Mouse (Mus musculus) forebrain, embryonic 15.5 days (tissue): ENCODE measurements around the gene Tbc1d9b. TPM values are rescaled to one million over a fixed set of nuclear protein-coding genes. Genes with fewer than 3 reads are reported as not detected.

Source experiments
- ATAC-seq: fragments of 200-750 bp; cut with Nextera tagmentation; replicated peaks from 2 replicates; pipeline ENCODE4 v1.8.0; 2017; ENCODE audit warnings: mild to moderate bottlenecking, moderate TSS enrichment, moderate library complexity
- H3K27ac ChIP-seq: fragments of 300-500 bp; sonication (generic); replicated peaks from 2 replicates; pipeline ENCODE4 v1.5.1; 2015; ENCODE audit warnings: mild to moderate bottlenecking, inconsistent platforms
- H3K27me3 ChIP-seq: fragments of 300-500 bp; sonication (generic); 2 replicates; pipeline ENCODE4 v1.6.1; 2015; ENCODE audit warnings: inconsistent platforms
- H3K36me3 ChIP-seq: fragments of 300-500 bp; sonication (generic); 2 replicates; pipeline ENCODE4 v1.6.1; 2015; ENCODE audit warnings: mild to moderate bottlenecking, inconsistent platforms
- H3K4me1 ChIP-seq: fragments of 300-500 bp; sonication (generic); 2 replicates; pipeline ENCODE4 v1.6.1; 2015; ENCODE audit warnings: inconsistent platforms
- H3K4me2 ChIP-seq: fragments of 300-500 bp; sonication (generic); replicated peaks from 2 replicates; pipeline ENCODE4 v1.6.1; 2015; ENCODE audit warnings: mild to moderate bottlenecking, inconsistent platforms
- H3K4me3 ChIP-seq: fragments of 300-500 bp; sonication (generic); 2 replicates; pipeline ENCODE4 v1.5.1; 2015; ENCODE audit warnings: mild to moderate bottlenecking, inconsistent platforms
- H3K9ac ChIP-seq: fragments of 300-500 bp; sonication (generic); replicated peaks from 2 replicates; pipeline ENCODE4 v1.6.1; 2015; ENCODE audit warnings: mild to moderate bottlenecking, inconsistent platforms
- H3K9me3 ChIP-seq: fragments of 300-500 bp; sonication (generic); 2 replicates; pipeline ENCODE4 v1.6.1; 2016; ENCODE audit warnings: inconsistent platforms
- WGBS: fragments of 180-500 bp; shearing (Covaris S2); methylation state at CpG from one replicate; pipeline ENCODE4 v1.1.7; 2015; ENCODE audit warnings: mixed read lengths; 5-methylcytosine and 5-hydroxymethylcytosine counted together
- polyA plus RNA-seq: library from polyadenylated mRNA; unstranded; fragments of >200 nt; fragmentation: Nextera tagmentation; extraction: Ambion mirVana; gene quantifications from 2 replicates; pipeline ENCODE4 v1.2.1, GENCODE M21; 2015

Tbc1d9b gene
- polyA plus RNA-seq, 1 experiment from 2014 or later, result 37.0 TPM

- no peak for ATAC-seq
- no peak overlapping the region for H3K4me2 ChIP-seq
- H3K4me1 ChIP-seq, result peaks cover 18% of the 10 kb centered on the region
- H3K27me3 ChIP-seq, result no peaks in the 10 kb centered on the region
- WGBS, result 94% methylated on average over 2 of the region's 2 CpGs
- no peak overlapping the region for H3K9ac ChIP-seq
- peaks cover 63% of the 10 kb centered on the region for H3K36me3 ChIP-seq
- no peak overlapping the region for H3K4me3 ChIP-seq
- H3K27ac ChIP-seq, result no peak overlapping the region
- no peaks in the 10 kb centered on the region for H3K9me3 ChIP-seq
Measured at GRCm38 (mm10) chr11:50206037-50206436, 74.8 kb downstream of the Tbc1d9b start.

GRCm38 (mm10) chr11:50207344-50207743 lies 76.1 kb downstream of the Tbc1d9b start:
- Histone ChIP-seq H3K36me3 (peaks cover 50% of the 10 kb centered on the region), H3K4me1 (peaks cover 20% of the 10 kb centered on the region)
- 96% methylated on average over 14 of the region's 14 CpGs for WGBS

GRCm38 (mm10) chr11:50208039-50208438 lies 76.8 kb downstream of the Tbc1d9b start:
- H3K27me3 ChIP-seq, result no peaks in the 10 kb centered on the region
- H3K4me1 ChIP-seq, result peaks cover 22% of the 10 kb centered on the region
- no peak overlapping the region for H3K4me2 ChIP-seq
- no peak overlapping the region for H3K9ac ChIP-seq
- no peak for ATAC-seq
- no peak overlapping the region for H3K27ac ChIP-seq
- H3K9me3 ChIP-seq, result no peaks in the 10 kb centered on the region
- H3K36me3 ChIP-seq, result peaks cover 43% of the 10 kb centered on the region
- whole genome bisulfite sequencing, result 96% methylated on average over 5 of the region's 5 CpGs
- H3K4me3 ChIP-seq, result no peak overlapping the region

More at GRCm38 (mm10) chr11:50207344-50207743, 76.1 kb downstream of the Tbc1d9b start:
- H3K4me2 ChIP-seq, result no peak overlapping the region
- H3K27ac ChIP-seq, result no peak overlapping the region
- no peak overlapping the region for H3K9ac ChIP-seq
- H3K27me3 ChIP-seq, result no peaks in the 10 kb centered on the region
- no peak overlapping the region for H3K4me3 ChIP-seq
- ATAC-seq, result no peak
- no peaks in the 10 kb centered on the region for H3K9me3 ChIP-seq

GRCm38 (mm10) chr11:50210101-50210504 lies 78.9 kb downstream of the Tbc1d9b start:
- H3K27ac ChIP-seq, result peak overlapping the region; percentile 95
- peak overlapping the region; percentile 90 for H3K4me3 ChIP-seq
- under 1% methylated on average over 24 of the region's 24 CpGs for WGBS
- H3K27me3 ChIP-seq, result no peaks in the 10 kb centered on the region
- peak overlapping the region; percentile 93 for H3K9ac ChIP-seq
- H3K4me2 ChIP-seq, result peak overlapping the region; percentile 56
- H3K9me3 ChIP-seq, result no peaks in the 10 kb centered on the region
- H3K36me3 ChIP-seq, result peaks cover 26% of the 10 kb centered on the region
- H3K4me1 ChIP-seq, result peaks cover 25% of the 10 kb centered on the region
- peak; percentile 94 for ATAC-seq

GRCm38 (mm10) chr11:50210505-50211151 lies 79.4 kb downstream of the Tbc1d9b start, which contains the start of the genes Sqstm1 and Mgat4b:
Sqstm1 (minus strand) TSS chr11:50210827.
Mgat4b (plus strand) TSS chr11:50210890.
- Histone ChIP-seq H3K27me3 (no peaks in the 10 kb centered on the region), H3K27ac (peak within 1 kb of the TSS; percentile 95), H3K9ac (peak within 1 kb of the TSS; percentile 93), H3K4me1 (peaks cover 30% of the 10 kb centered on the region), H3K4me2 (peak within 1 kb of the TSS; percentile 56), H3K4me3 (peak within 1 kb of the TSS; percentile 90), H3K9me3 (no peaks in the 10 kb centered on the region), H3K36me3 (peaks cover 20% of the 10 kb centered on the region)
- under 1% methylated on average over 48 of the region's 48 CpGs for WGBS
- peak; percentile 76 for ATAC-seq

GRCm38 (mm10) chr11:50211322-50212059 lies 80.3 kb downstream of the Tbc1d9b start:
- peaks cover 12% of the 10 kb centered on the region for H3K36me3 ChIP-seq
- H3K4me3 ChIP-seq, result peak overlapping the region; percentile 90; the same call in 1 of the 2 replicates
- no peaks in the 10 kb centered on the region for H3K9me3 ChIP-seq
- ATAC-seq, result no peak
- no peaks in the 10 kb centered on the region for H3K27me3 ChIP-seq
- no peak overlapping the region for H3K9ac ChIP-seq
- H3K4me1 ChIP-seq, result peaks cover 31% of the 10 kb centered on the region
- 85% methylated on average over 3 of the region's 3 CpGs for WGBS
- H3K27ac ChIP-seq, result peak overlapping the region; percentile 95; the same call in 1 of the 2 replicates
- H3K4me2 ChIP-seq, result peak overlapping the region; percentile 56

- no peak overlapping the region for H3K9ac ChIP-seq
- no peak overlapping the region for H3K4me3 ChIP-seq
- H3K4me1 ChIP-seq, result peaks cover 31% of the 10 kb centered on the region
- 74% methylated on average over 3 of the region's 3 CpGs for WGBS
- H3K36me3 ChIP-seq, result peaks cover 5% of the 10 kb centered on the region
- no peak for ATAC-seq
- no peaks in the 10 kb centered on the region for H3K9me3 ChIP-seq
- no peak overlapping the region for H3K4me2 ChIP-seq
- no peak overlapping the region for H3K27ac ChIP-seq
- no peaks in the 10 kb centered on the region for H3K27me3 ChIP-seq
Measured at GRCm38 (mm10) chr11:50212060-50212739, 81.0 kb downstream of the Tbc1d9b start.

- no peak for ATAC-seq
- H3K9me3 ChIP-seq, result no peaks in the 10 kb centered on the region
- no peak overlapping the region for H3K9ac ChIP-seq
- H3K36me3 ChIP-seq, result no peaks in the 10 kb centered on the region
- H3K4me1 ChIP-seq, result peaks cover 28% of the 10 kb centered on the region
- no peaks in the 10 kb centered on the region for H3K27me3 ChIP-seq
- no peak overlapping the region for H3K27ac ChIP-seq
- no peak overlapping the region for H3K4me2 ChIP-seq
- no peak overlapping the region for H3K4me3 ChIP-seq
- 66% methylated on average over 11 of the region's 11 CpGs for WGBS
Measured at GRCm38 (mm10) chr11:50212848-50213758, 81.9 kb downstream of the Tbc1d9b start.

- H3K9ac ChIP-seq, result no peak overlapping the region
- WGBS, result 93% methylated on average over 6 of the region's 6 CpGs
- no peak for ATAC-seq
- no peaks in the 10 kb centered on the region for H3K27me3 ChIP-seq
- H3K27ac ChIP-seq, result no peak overlapping the region
- H3K4me2 ChIP-seq, result no peak overlapping the region
- no peak overlapping the region for H3K4me3 ChIP-seq
- no peaks in the 10 kb centered on the region for H3K9me3 ChIP-seq
- no peaks in the 10 kb centered on the region for H3K36me3 ChIP-seq
- peaks cover 18% of the 10 kb centered on the region for H3K4me1 ChIP-seq
Measured at GRCm38 (mm10) chr11:50214631-50215030, 83.4 kb downstream of the Tbc1d9b start.

- H3K36me3 ChIP-seq, result no peaks in the 10 kb centered on the region
- no peaks in the 10 kb centered on the region for H3K9me3 ChIP-seq
- H3K27ac ChIP-seq, result no peak overlapping the region
- peaks cover 16% of the 10 kb centered on the region for H3K4me1 ChIP-seq
- no peak overlapping the region for H3K9ac ChIP-seq
- ATAC-seq, result no peak
- H3K4me2 ChIP-seq, result 0 out of 2 replicates have a peak overlapping the region, but pooled peaks have one; percentile 5
- no peaks in the 10 kb centered on the region for H3K27me3 ChIP-seq
- no peak overlapping the region for H3K4me3 ChIP-seq
- 28% methylated on average over 9 of the region's 9 CpGs for whole genome bisulfite sequencing
Measured at GRCm38 (mm10) chr11:50215633-50216032, 84.4 kb downstream of the Tbc1d9b start.

GRCm38 (mm10) chr11:50216724-50217366 lies 85.6 kb downstream of the Tbc1d9b start:
- no peak overlapping the region for H3K4me2 ChIP-seq
- H3K27me3 ChIP-seq, result no peaks in the 10 kb centered on the region
- H3K4me1 ChIP-seq, result peaks cover 11% of the 10 kb centered on the region; the same call in 1 of the 2 replicates
- H3K36me3 ChIP-seq, result no peaks in the 10 kb centered on the region
- no peak overlapping the region for H3K27ac ChIP-seq
- no peak for ATAC-seq
- 77% methylated on average over 4 of the region's 4 CpGs for WGBS
- no peak overlapping the region for H3K4me3 ChIP-seq
- no peak overlapping the region for H3K9ac ChIP-seq
- no peaks in the 10 kb centered on the region for H3K9me3 ChIP-seq
